Mouse (Mus musculus) layer of hippocampus, adult 8-10 months (tissue): Measurements from ENCODE around the gene Zfp110. TPM values are rescaled to one million over a fixed set of nuclear protein-coding genes. Genes with fewer than 3 reads are reported as not detected.

Experiments used
- DNase-seq, 2 experiments: peaks; one replicate each; pipeline ENCODE4 v3.0.0; 2022; ENCODE audit warnings: low spot score in 2 of 2
- total RNA-seq, 4 experiments: library from RNA; stranded (reverse); gene quantifications; 2 replicates each; pipeline ENCODE4 v1.2.4; 2022

The Zfp110 gene
- total RNA-seq, 4 experiments from 2014 or later: 14.0 to 18.0 (median 15.9) TPM

GRCm38 (mm10) chr7:12897655-12898410, 63.3 kb downstream of the Zfp110 start, which contains the start of gene Zscan22:
Gene Zscan22 (plus strand): TSS chr7:12897815.
- DNase-seq: peak; percentile 96 to 97

Other genes with a start within 250 kb of the Zfp110 start
- under 1 TPM; 0.04 to 0.10 (median 0.05) TPM for gene Vmn2r53, start 226.0 kb upstream of the Zfp110 start, total RNA-seq
- gene Vmn2r54, start 194.4 kb upstream of the Zfp110 start, total RNA-seq: not detected
- not detected for gene Vmn2r55, start 149.8 kb upstream of the Zfp110 start, total RNA-seq
- gene Vmn2r56, start 99.8 kb upstream of the Zfp110 start, total RNA-seq: under 1 TPM in 2 of 4 experiments, not detected in 2; 0.05 to 0.08 TPM
- gene Zscan18, start 31.1 kb upstream of the Zfp110 start, total RNA-seq: 10 to 100 TPM; 21.6 to 35.9 (median 28.0) TPM
- gene Zfp329, start 15.9 kb upstream of the Zfp110 start, total RNA-seq: 10 to 100 TPM; 22.6 to 31.3 (median 25.8) TPM
- 1 to 10 TPM; 6.6 to 8.3 (median 7.4) TPM for gene Zfp128, start 46.4 kb downstream of the Zfp110 start, total RNA-seq
- 10 to 100 TPM; 14.0 to 20.3 (median 15.1) TPM for gene Zscan22, start 63.1 kb downstream of the Zfp110 start, total RNA-seq
- gene Rps5, start 87.5 kb downstream of the Zfp110 start, total RNA-seq: 100 to 1,000 TPM; 383 to 519 (median 436) TPM
- gene Rnf225, start 92.7 kb downstream of the Zfp110 start, total RNA-seq: 1 to 10 TPM in 1 of 4 experiments, under 1 TPM in 3; 0.77 to 1.4 (median 0.92) TPM
- 10 to 100 TPM in 3 of 4 experiments, 1 to 10 TPM in 1; 9.5 to 11.6 (median 11.3) TPM for gene Zfp324, start 131.1 kb downstream of the Zfp110 start, total RNA-seq
- gene Zfp446, start 143.1 kb downstream of the Zfp110 start, total RNA-seq: 10 to 100 TPM in 1 of 4 experiments, 1 to 10 TPM in 3; 7.5 to 10.8 (median 8.8) TPM
- gene Slc27a5, start 163.4 kb downstream of the Zfp110 start, total RNA-seq: under 1 TPM in 3 of 4 experiments, not detected in 1; 0.27 to 0.47 (median 0.27) TPM
- 100 to 1,000 TPM; 244 to 272 (median 252) TPM for gene Trim28, start 164.4 kb downstream of the Zfp110 start, total RNA-seq
- gene Zbtb45, start 175.3 kb downstream of the Zfp110 start, total RNA-seq: 10 to 100 TPM; 27.0 to 29.6 (median 29.3) TPM
- 100 to 1,000 TPM; 145 to 152 (median 147) TPM for gene Chmp2a, start 200.0 kb downstream of the Zfp110 start, total RNA-seq
- gene Ube2m, start 203.5 kb downstream of the Zfp110 start, total RNA-seq: 100 to 1,000 TPM; 188 to 210 (median 192) TPM
- gene Mzf1, start 220.0 kb downstream of the Zfp110 start, total RNA-seq: 10 to 100 TPM; 12.1 to 16.3 (median 15.0) TPM